Mouse (Mus musculus) CD4-positive, CD25-positive, alpha-beta regulatory T cell, adult 9 weeks (primary cell): ENCODE results near the gene Trio. TPM values are rescaled to one million over a fixed set of nuclear protein-coding genes. Genes with fewer than 3 reads are reported as not detected.

Experiments used
- polyA plus RNA-seq: library from polyadenylated mRNA; unstranded; fragments of 100-300 nt; shearing (Covaris generic); gene quantifications from one replicate; pipeline ENCODE4 v1.2.1, GENCODE M21; 2017

The Trio gene
- 5.7 TPM for polyA plus RNA-seq

DNA sequence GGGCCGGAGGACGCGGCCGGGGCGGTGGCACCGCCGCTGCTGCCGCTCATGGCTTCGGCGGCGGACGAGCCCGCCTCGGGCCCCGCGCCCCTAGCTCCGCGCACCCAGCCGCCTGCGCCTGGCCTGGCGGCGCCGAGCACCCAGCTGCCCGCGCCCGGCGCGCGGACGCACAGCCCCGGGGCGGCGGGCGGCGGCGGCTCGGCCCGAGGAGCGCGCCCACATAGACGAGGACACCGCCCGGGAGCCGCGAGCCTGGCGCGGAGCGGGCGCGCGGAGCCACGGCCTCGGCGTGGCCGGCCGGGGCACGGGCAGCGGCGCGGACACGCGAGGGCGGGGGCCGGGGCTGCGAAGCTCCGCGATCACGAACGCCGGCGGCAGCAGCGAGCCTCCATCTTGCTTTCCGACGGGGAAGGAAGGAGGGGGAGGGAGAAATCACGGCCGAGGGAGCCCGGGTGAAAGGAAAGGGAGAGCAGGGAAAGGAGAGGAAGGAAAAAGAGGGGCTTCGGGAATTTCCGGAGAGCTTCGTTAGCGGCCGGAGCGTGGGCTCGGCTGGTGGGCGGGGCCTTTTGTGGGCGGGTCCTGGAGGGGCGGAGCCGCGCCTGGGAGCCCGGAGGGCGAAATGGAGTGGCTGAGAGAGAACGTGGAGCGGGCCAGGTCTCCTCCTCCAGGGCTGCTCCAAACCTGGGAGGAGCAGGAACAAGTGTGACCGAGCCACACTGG is at the start of gene Trio:
TSS of gene Trio (minus strand) at position 402 of the 720 bp plus-strand sequence.

DNA sequence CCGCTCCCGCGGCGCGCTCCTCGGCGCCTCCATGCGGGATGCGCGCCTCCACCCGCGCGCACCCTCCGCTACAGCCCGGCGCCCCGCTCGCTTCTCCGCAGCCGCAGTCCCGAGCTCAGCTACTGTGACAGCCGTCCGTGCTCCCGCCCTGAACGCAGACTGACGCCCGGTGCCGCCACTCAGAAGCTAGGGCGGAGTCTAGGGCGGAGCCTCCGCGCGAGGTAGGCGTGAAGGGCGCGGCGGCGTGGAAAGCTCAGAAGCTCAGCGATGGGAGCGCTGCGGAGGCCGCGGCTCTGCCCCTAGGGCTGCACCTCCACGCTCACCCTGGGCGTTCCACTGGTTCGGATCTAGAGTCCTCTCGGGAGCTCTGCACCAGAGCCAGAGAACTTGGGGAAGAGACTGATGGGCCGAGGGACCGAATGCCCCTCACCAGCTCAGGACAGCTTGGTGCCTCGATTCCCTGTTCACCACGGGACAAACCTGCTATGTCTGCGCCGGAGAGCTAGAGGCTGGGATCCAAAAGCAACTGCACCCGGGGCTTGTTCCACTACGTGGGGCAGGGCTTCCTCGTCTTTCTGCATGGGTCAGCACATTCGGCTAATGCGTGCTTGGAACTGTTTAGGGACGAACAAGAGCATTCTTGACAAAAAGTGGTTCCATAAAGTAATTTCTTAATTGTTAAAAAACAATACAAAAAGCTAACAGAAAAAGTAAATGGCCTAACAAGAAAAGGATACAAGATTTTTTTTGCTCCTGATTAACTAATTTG is 344.0 kb downstream of the Trio start, which contains the start of gene Otulinl:
TSS of gene Otulinl (minus strand) at position 161 of the 769 bp plus-strand sequence.

Other genes starting within 250 kb of the Trio start
- gene Dnah5, start 177.9 kb upstream of the Trio start, polyA plus RNA-seq = 0.02 TPM